Mouse (Mus musculus) hindbrain, postnatal 0 days (tissue): Measurements from ENCODE around the gene Fau. TPM values are rescaled to one million over a fixed set of nuclear protein-coding genes. Genes with fewer than 3 reads are reported as not detected.
A peak's percentile ranks its signal among the peaks of the same experiment; 100 is the strongest.

Experiments used
- ATAC-seq: fragments of 200-750 bp; cut with Nextera tagmentation; 2 replicates; pipeline ENCODE4 v1.8.0; 2017; ENCODE audit warnings: mild to moderate bottlenecking, moderate TSS enrichment, moderate library complexity
- DNase-seq: peaks from one replicate; pipeline ENCODE4 v3.0.0-alpha.2; 2015; ENCODE audit warnings: low spot score
- H3K27ac ChIP-seq: fragments of 300-500 bp; sonication (generic); 2 replicates; pipeline ENCODE4 v1.5.1; 2014; ENCODE audit warnings: mild to moderate bottlenecking
- H3K27me3 ChIP-seq: fragments of 300-500 bp; sonication (generic); 2 replicates; pipeline ENCODE4 v1.6.1; 2014; ENCODE audit warnings: low read length, mixed read lengths; ENCODE audit not compliant: insufficient read depth
- H3K36me3 ChIP-seq: fragments of 300-500 bp; sonication (generic); 2 replicates; pipeline ENCODE4 v1.6.1; 2014; ENCODE audit warnings: low read length, mixed read lengths; ENCODE audit not compliant: insufficient read depth
- H3K4me1 ChIP-seq: fragments of 300-500 bp; sonication (generic); 2 replicates; pipeline ENCODE4 v1.6.1; 2014; ENCODE audit warnings: antibody characterized with exemption, low read length, mixed read lengths; ENCODE audit not compliant: insufficient read depth
- H3K4me2 ChIP-seq: fragments of 300-500 bp; sonication (generic); 2 replicates; pipeline ENCODE4 v1.6.1; 2014; ENCODE audit warnings: low read depth, mild to moderate bottlenecking, low read length, moderate library complexity, mixed read lengths
- H3K4me3 ChIP-seq: fragments of 300-500 bp; sonication (generic); 2 replicates; pipeline ENCODE4 v1.5.1; 2014; ENCODE audit warnings: low read length
- H3K9ac ChIP-seq: fragments of 300-500 bp; sonication (generic); replicated peaks from 2 replicates; pipeline ENCODE4 v1.6.1; 2014; ENCODE audit warnings: mild to moderate bottlenecking, low read length, moderate library complexity, mixed read lengths
- H3K9me3 ChIP-seq: fragments of 300-500 bp; sonication (generic); 2 replicates; pipeline ENCODE4 v1.6.1; 2016; ENCODE audit warnings: low read length, mixed read lengths
- CTCF ChIP-seq: IDR thresholded peaks from 2 replicates; pipeline ENCODE4 v1.5.1; 2016; ENCODE audit warnings: antibody characterized with exemption, control low read depth, low read depth
- WGBS: fragments of 180-500 bp; shearing (Covaris S2); extraction: QIAGEN DNeasy Blood & Tissue Kit; methylation state at CpG from one replicate; pipeline ENCODE4 v1.1.7; 2014; 5-methylcytosine and 5-hydroxymethylcytosine counted together
- polyA plus RNA-seq: library from polyadenylated mRNA; unstranded; fragments of >200 nt; fragmentation: Nextera tagmentation; extraction: Ambion mirVana; gene quantifications from 2 replicates; pipeline ENCODE4 v1.2.1, GENCODE M21; 2015
- total RNA-seq: library from RNA; depleted of rRNA; stranded (reverse); fragments of >200 nt; gene quantifications from 2 replicates; pipeline ENCODE4 v1.2.3, GENCODE M21; 2014; rRNA removed

The Fau gene
- total RNA-seq, result 558 and 787 TPM in 2 replicates
- polyA plus RNA-seq, result 668 TPM in 2 replicates

- peak; percentile 92 for ATAC-seq
- H3K9me3 ChIP-seq, result no peaks in the 10 kb centered on the region
- H3K27me3 ChIP-seq, result no peaks in the 10 kb centered on the region
- WGBS, result 0% methylated on average over 57 of the region's 63 CpGs
- H3K4me1 ChIP-seq, result peaks cover 16% of the 10 kb centered on the region
- H3K4me3 ChIP-seq, result peak within 1 kb of the TSS; percentile 88
- peak; percentile 99 for DNase-seq
- peak within 1 kb of the TSS; percentile 86 for H3K4me2 ChIP-seq
- H3K36me3 ChIP-seq, result peaks cover 33% of the 10 kb centered on the region
- H3K27ac ChIP-seq, result peak within 1 kb of the TSS; percentile 80
- H3K9ac ChIP-seq, result peak within 1 kb of the TSS; percentile 86
- TF ChIP-seq CTCF, result no peak
These were observed at the start of gene Fau, which contains the start of gene Mrpl49 for GRCm38 (mm10) chr19:6057313-6058096. Fau (plus strand) TSS chr19:6057844. Mrpl49 (minus strand) TSS chr19:6057785.

- H3K4me1 ChIP-seq, result no peaks in the 10 kb centered on the region
- WGBS, result 71% methylated on average over 8 of the region's 8 CpGs
- H3K36me3 ChIP-seq, result no peaks in the 10 kb centered on the region
- DNase-seq, result no peak
- no peak overlapping the region for H3K4me2 ChIP-seq
- no peak overlapping the region for H3K9ac ChIP-seq
- ATAC-seq, result no peak
- TF ChIP-seq CTCF, result no peak
- H3K9me3 ChIP-seq, result no peaks in the 10 kb centered on the region
- H3K27ac ChIP-seq, result no peak overlapping the region
- H3K27me3 ChIP-seq, result no peaks in the 10 kb centered on the region
- no peak overlapping the region for H3K4me3 ChIP-seq
These were observed 48.5 kb upstream of the Fau start for GRCm38 (mm10) chr19:6009137-6009536.

- DNase-seq (no peak), ATAC-seq (no peak)
- Histone ChIP-seq H3K9me3 (no peaks in the 10 kb centered on the region), H3K27ac (no peak overlapping the region), H3K4me2 (no peak overlapping the region), H3K36me3 (no peaks in the 10 kb centered on the region), H3K27me3 (no peaks in the 10 kb centered on the region; the same call in 1 of the 2 replicates), H3K4me1 (peaks cover 4% of the 10 kb centered on the region; the same call in 1 of the 2 replicates), H3K9ac (no peak overlapping the region), H3K4me3 (no peak overlapping the region)
- WGBS, result 86% methylated on average over 10 of the region's 10 CpGs
- no peak for TF ChIP-seq CTCF
These were observed 44.0 kb upstream of the Fau start for GRCm38 (mm10) chr19:6013691-6014090.

GRCm38 (mm10) chr19:6014991-6015510, 42.6 kb upstream of the Fau start:
- Histone ChIP-seq H3K4me1 (peaks cover 4% of the 10 kb centered on the region; the same call in 1 of the 2 replicates), H3K36me3 (no peaks in the 10 kb centered on the region), H3K4me2 (peak overlapping the region; percentile 95), H3K4me3 (peak overlapping the region; percentile 50), H3K9ac (peak overlapping the region; percentile 59), H3K27me3 (no peaks in the 10 kb centered on the region; the same call in 1 of the 2 replicates), H3K9me3 (no peaks in the 10 kb centered on the region), H3K27ac (peak overlapping the region; percentile 32; the same call in 1 of the 2 replicates)
- WGBS, result 5% methylated on average over 16 of the region's 18 CpGs
- TF ChIP-seq CTCF, result no peak
- ATAC-seq (peak; percentile 57), DNase-seq (peak; percentile 19)

GRCm38 (mm10) chr19:6015511-6016315, 41.9 kb upstream of the Fau start, which contains the start of gene Capn1:
Capn1 (minus strand) TSS chr19:6015897.
- peak; percentile 33 for TF ChIP-seq CTCF
- Histone ChIP-seq H3K27ac (peak within 1 kb of the TSS; percentile 32; the same call in 1 of the 2 replicates), H3K36me3 (no peaks in the 10 kb centered on the region), H3K9ac (peak within 1 kb of the TSS; percentile 59), H3K4me1 (peaks cover 4% of the 10 kb centered on the region; the same call in 1 of the 2 replicates), H3K27me3 (no peaks in the 10 kb centered on the region; the same call in 1 of the 2 replicates), H3K9me3 (no peaks in the 10 kb centered on the region), H3K4me3 (peak within 1 kb of the TSS; percentile 50), H3K4me2 (peak within 1 kb of the TSS; percentile 95)
- WGBS, result 3% methylated on average over 29 of the region's 40 CpGs
- ATAC-seq, result peak; percentile 72
- peak; percentile 53 for DNase-seq

GRCm38 (mm10) chr19:6016532-6016931, 41.1 kb upstream of the Fau start:
- WGBS, result 40% methylated on average over 7 of the region's 7 CpGs
- Histone ChIP-seq H3K9ac (no peak overlapping the region), H3K27me3 (no peaks in the 10 kb centered on the region; the same call in 1 of the 2 replicates), H3K9me3 (no peaks in the 10 kb centered on the region), H3K4me3 (no peak overlapping the region), H3K27ac (no peak overlapping the region), H3K4me1 (peaks cover 4% of the 10 kb centered on the region; the same call in 1 of the 2 replicates), H3K36me3 (no peaks in the 10 kb centered on the region), H3K4me2 (peak overlapping the region; percentile 95)
- DNase-seq (peak; percentile 57), ATAC-seq (no peak)
- TF ChIP-seq CTCF, result peak; percentile 60
